Mouse (Mus musculus) megakaryocyte, adult 5-6 weeks (primary cell): Measurements from ENCODE around the gene Uap1l1. TPM values are rescaled to one million over a fixed set of nuclear protein-coding genes. Genes with fewer than 3 reads are reported as not detected.
A peak's percentile ranks its signal among the peaks of the same experiment; 100 is the strongest.

Source experiments
- ATAC-seq: 2 replicates; pipeline ENCODE4 v1.8.0; 2016; ENCODE audit warnings: mild to moderate bottlenecking, inconsistent platforms; ENCODE audit not compliant: poor library complexity, severe bottlenecking
- total RNA-seq, 2 experiments: library from RNA; stranded (forward) in 1 of 2; stranded (reverse) in 1 of 2; fragments of 153-499, 151-499 nt in 1 of 2; fragments of 221-1000, 200-1000 nt in 1 of 2; gene quantifications; 2 replicates each; pipeline versions ENCODE4 v1.2.3 to v1.2.4; 2015 to 2017

Uap1l1 gene
- total RNA-seq, 2 experiments from 2014 or later = 12.6 to 36.0 TPM

- peak; percentile 57 for ATAC-seq
These were observed 46.3 kb downstream of the Uap1l1 start, which contains the start of gene Grin1 for GRCm38 (mm10) chr2:25318971-25319773. Grin1 (minus strand) TSS chr2:25319187.

- no peak for ATAC-seq
These were observed 47.1 kb downstream of the Uap1l1 start for GRCm38 (mm10) chr2:25318119-25318966.

GRCm38 (mm10) chr2:25311491-25311891 is 54.0 kb downstream of the Uap1l1 start:
- no peak for ATAC-seq

- ATAC-seq = no peak
These were observed 54.5 kb downstream of the Uap1l1 start for GRCm38 (mm10) chr2:25310969-25311368.

- no peak for ATAC-seq
These were observed 55.3 kb downstream of the Uap1l1 start for GRCm38 (mm10) chr2:25310180-25310579.

Other genes with a start within 250 kb of the Uap1l1 start
Only the 30 nearest of the 37 such genes appear.
- gene Tor4a, start 168.8 kb downstream of the Uap1l1 start, total RNA-seq (2015) = 17.4 and 19.7 TPM in 2 replicates
- gene Tor4a, start 168.8 kb downstream of the Uap1l1 start, total RNA-seq (2017) = 25.1 and 29.6 TPM in 2 replicates
- 21.4 and 23.8 TPM in 2 replicates for gene Nelfb, start 154.2 kb downstream of the Uap1l1 start, total RNA-seq (2015)
- gene Nelfb, start 154.2 kb downstream of the Uap1l1 start, total RNA-seq (2017) = 30.1 and 36.5 TPM in 2 replicates
- not detected in 2 replicates for gene Stpg3, start 151.0 kb downstream of the Uap1l1 start, total RNA-seq (2015)
- gene Stpg3, start 151.0 kb downstream of the Uap1l1 start, total RNA-seq (2017) = not detected in 2 replicates
- 0.20 and 0.57 TPM in 2 replicates for gene Fam166a, start 146.9 kb downstream of the Uap1l1 start, total RNA-seq (2015)
- gene Fam166a, start 146.9 kb downstream of the Uap1l1 start, total RNA-seq (2017) = not detected in 2 replicates
- gene Tubb4b, start 141.0 kb downstream of the Uap1l1 start, total RNA-seq (2015) = 269 and 285 TPM in 2 replicates
- gene Tubb4b, start 141.0 kb downstream of the Uap1l1 start, total RNA-seq (2017) = 371 and 385 TPM in 2 replicates
- not detected in 2 replicates for gene Slc34a3, start 131.3 kb downstream of the Uap1l1 start, total RNA-seq (2015)
- gene Slc34a3, start 131.3 kb downstream of the Uap1l1 start, total RNA-seq (2017) = not detected in 2 replicates
- gene Rnf224, start 128.9 kb downstream of the Uap1l1 start, total RNA-seq (2015) = not detected in 2 replicates
- not detected in 2 replicates for gene Rnf224, start 128.9 kb downstream of the Uap1l1 start, total RNA-seq (2017)
- 0.14 TPM in 1 of 2 replicates, not detected in the other for gene Rnf208, start 123.4 kb downstream of the Uap1l1 start, total RNA-seq (2015)
- gene Rnf208, start 123.4 kb downstream of the Uap1l1 start, total RNA-seq (2017) = not detected in 2 replicates
- not detected in 2 replicates for gene Cysrt1, start 123.2 kb downstream of the Uap1l1 start, total RNA-seq (2015)
- gene Cysrt1, start 123.2 kb downstream of the Uap1l1 start, total RNA-seq (2017) = not detected in 2 replicates
- 4.7 TPM in 2 replicates for gene AL732309.1, start 118.8 kb downstream of the Uap1l1 start, total RNA-seq (2015)
- gene AL732309.1, start 118.8 kb downstream of the Uap1l1 start, total RNA-seq (2017) = 1.7 TPM in 1 of 2 replicates, not detected in the other
- 8.4 and 13.1 TPM in 2 replicates for gene Tmem203, start 110.2 kb downstream of the Uap1l1 start, total RNA-seq (2015)
- 7.4 and 10.9 TPM in 2 replicates for gene Tmem203, start 110.2 kb downstream of the Uap1l1 start, total RNA-seq (2017)
- gene Tprn, start 103.1 kb downstream of the Uap1l1 start, total RNA-seq (2015) = 7.5 and 10.5 TPM in 2 replicates
- gene Tprn, start 103.1 kb downstream of the Uap1l1 start, total RNA-seq (2017) = 5.2 and 6.0 TPM in 2 replicates
- gene Ssna1, start 93.2 kb downstream of the Uap1l1 start, total RNA-seq (2015) = 159 TPM in 2 replicates
- 61.1 and 86.0 TPM in 2 replicates for gene Ssna1, start 93.2 kb downstream of the Uap1l1 start, total RNA-seq (2017)
- gene Anapc2, start 93.2 kb downstream of the Uap1l1 start, total RNA-seq (2015) = 28.9 and 40.5 TPM in 2 replicates
- 25.1 and 32.1 TPM in 2 replicates for gene Anapc2, start 93.2 kb downstream of the Uap1l1 start, total RNA-seq (2017)
- not detected in 2 replicates for gene Tmem210, start 77.5 kb downstream of the Uap1l1 start, total RNA-seq (2015)
- not detected in 2 replicates for gene Tmem210, start 77.5 kb downstream of the Uap1l1 start, total RNA-seq (2017)
- not detected in 2 replicates for gene Lrrc26, start 75.8 kb downstream of the Uap1l1 start, total RNA-seq (2015)
- gene Lrrc26, start 75.8 kb downstream of the Uap1l1 start, total RNA-seq (2017) = not detected in 2 replicates
- not detected in 2 replicates for gene Grin1, start 46.5 kb downstream of the Uap1l1 start, total RNA-seq (2015)
- gene Grin1, start 46.5 kb downstream of the Uap1l1 start, total RNA-seq (2017) = not detected in 2 replicates
- 14.8 TPM in 2 replicates for gene Man1b1, start 33.3 kb downstream of the Uap1l1 start, total RNA-seq (2015)
- gene Man1b1, start 33.3 kb downstream of the Uap1l1 start, total RNA-seq (2017) = 36.8 and 40.8 TPM in 2 replicates
- gene Dpp7, start 9.3 kb downstream of the Uap1l1 start, total RNA-seq (2015) = 25.1 and 30.5 TPM in 2 replicates
- 27.8 and 50.7 TPM in 2 replicates for gene Dpp7, start 9.3 kb downstream of the Uap1l1 start, total RNA-seq (2017)
- 4.9 and 5.5 TPM in 2 replicates for gene Sapcd2, start 6.6 kb upstream of the Uap1l1 start, total RNA-seq (2015)
- 3.6 and 4.6 TPM in 2 replicates for gene Sapcd2, start 6.6 kb upstream of the Uap1l1 start, total RNA-seq (2017)
- gene Entpd2, start 30.2 kb upstream of the Uap1l1 start, total RNA-seq (2015) = not detected in 2 replicates
- gene Entpd2, start 30.2 kb upstream of the Uap1l1 start, total RNA-seq (2017) = not detected in 2 replicates
- not detected in 2 replicates for gene Npdc1, start 33.7 kb upstream of the Uap1l1 start, total RNA-seq (2015)
- not detected in 2 replicates for gene Npdc1, start 33.7 kb upstream of the Uap1l1 start, total RNA-seq (2017)
- gene Fut7, start 57.6 kb upstream of the Uap1l1 start, total RNA-seq (2015) = 10.1 and 11.6 TPM in 2 replicates
- gene Fut7, start 57.6 kb upstream of the Uap1l1 start, total RNA-seq (2017) = 20.4 and 21.5 TPM in 2 replicates
- 25.5 and 33.3 TPM in 2 replicates for gene Abca2, start 63.0 kb upstream of the Uap1l1 start, total RNA-seq (2015)
- gene Abca2, start 63.0 kb upstream of the Uap1l1 start, total RNA-seq (2017) = 12.0 and 13.0 TPM in 2 replicates
- not detected in 2 replicates for gene Clic3, start 91.2 kb upstream of the Uap1l1 start, total RNA-seq (2015)
- not detected in 2 replicates for gene Clic3, start 91.2 kb upstream of the Uap1l1 start, total RNA-seq (2017)
- gene Paxx, start 95.4 kb upstream of the Uap1l1 start, total RNA-seq (2015) = 36.3 and 36.5 TPM in 2 replicates
- gene Paxx, start 95.4 kb upstream of the Uap1l1 start, total RNA-seq (2017) = 25.7 and 29.6 TPM in 2 replicates
- gene Ptgds, start 104.4 kb upstream of the Uap1l1 start, total RNA-seq (2015) = not detected in 2 replicates
- not detected in 2 replicates for gene Ptgds, start 104.4 kb upstream of the Uap1l1 start, total RNA-seq (2017)
- gene Lcn12, start 128.2 kb upstream of the Uap1l1 start, total RNA-seq (2015) = not detected in 2 replicates
- gene Lcn12, start 128.2 kb upstream of the Uap1l1 start, total RNA-seq (2017) = not detected in 2 replicates
- 23.4 and 32.3 TPM in 2 replicates for gene Fbxw5, start 135.1 kb upstream of the Uap1l1 start, total RNA-seq (2015)
- gene Fbxw5, start 135.1 kb upstream of the Uap1l1 start, total RNA-seq (2017) = 15.5 and 19.8 TPM in 2 replicates
- gene C8g, start 136.0 kb upstream of the Uap1l1 start, total RNA-seq (2015) = 0.18 and 2.1 TPM in 2 replicates
- gene C8g, start 136.0 kb upstream of the Uap1l1 start, total RNA-seq (2017) = 0.44 and 1.2 TPM in 2 replicates